Mouse (Mus musculus) urinary bladder, postnatal 25 days (tissue): ENCODE results near the gene Tiam1.

Experiments used
- DNase-seq: peaks from one replicate; pipeline ENCODE4 v3.0.0; 2022; ENCODE audit warnings: low spot score

The Tiam1 gene

GRCm38 (mm10) chr16:90143416-90143759 lies 181 bp downstream of the Tiam1 start:
- DNase-seq = no peak

GRCm38 (mm10) chr16:90142574-90143415 lies 774 bp downstream of the Tiam1 start:
- DNase-seq = peak; percentile 37

GRCm38 (mm10) chr16:90142247-90142573 lies 1.4 kb downstream of the Tiam1 start:
- no peak for DNase-seq

- no peak for DNase-seq
Observed at GRCm38 (mm10) chr16:90141556-90141955, 2.0 kb downstream of the Tiam1 start.

- DNase-seq = no peak
Observed at GRCm38 (mm10) chr16:90140571-90140970, 3.0 kb downstream of the Tiam1 start.

- DNase-seq = no peak
Observed at GRCm38 (mm10) chr16:90139696-90140095, 3.9 kb downstream of the Tiam1 start.

- DNase-seq = no peak
Observed at GRCm38 (mm10) chr16:90138151-90138550, 5.4 kb downstream of the Tiam1 start.

GRCm38 (mm10) chr16:90137175-90137574 lies 6.4 kb downstream of the Tiam1 start:
- DNase-seq = no peak

GRCm38 (mm10) chr16:90135580-90135979 lies 8.0 kb downstream of the Tiam1 start:
- DNase-seq = no peak

GRCm38 (mm10) chr16:90134351-90134750 lies 9.2 kb downstream of the Tiam1 start:
- no peak for DNase-seq

- DNase-seq = no peak
Observed at GRCm38 (mm10) chr16:90132816-90133215, 10.8 kb downstream of the Tiam1 start.

GRCm38 (mm10) chr16:90132331-90132730 lies 11.2 kb downstream of the Tiam1 start:
- no peak for DNase-seq

- DNase-seq = no peak
Observed at GRCm38 (mm10) chr16:90128817-90129587, 14.6 kb downstream of the Tiam1 start.

GRCm38 (mm10) chr16:90128361-90128760 lies 15.2 kb downstream of the Tiam1 start:
- DNase-seq = no peak

- DNase-seq = peak; percentile 26
Observed at GRCm38 (mm10) chr16:90125318-90126314, 18.0 kb downstream of the Tiam1 start.

GRCm38 (mm10) chr16:90123091-90123490 lies 20.5 kb downstream of the Tiam1 start:
- DNase-seq = no peak

GRCm38 (mm10) chr16:90122439-90122838 lies 21.1 kb downstream of the Tiam1 start:
- no peak for DNase-seq

GRCm38 (mm10) chr16:90121799-90122198 lies 21.8 kb downstream of the Tiam1 start:
- DNase-seq = no peak

GRCm38 (mm10) chr16:90119969-90120368 lies 23.6 kb downstream of the Tiam1 start:
- DNase-seq = no peak

GRCm38 (mm10) chr16:90116637-90117182 lies 26.9 kb downstream of the Tiam1 start:
- no peak for DNase-seq

GRCm38 (mm10) chr16:90112577-90113155 lies 30.9 kb downstream of the Tiam1 start:
- DNase-seq = no peak

GRCm38 (mm10) chr16:90109500-90109899 lies 34.1 kb downstream of the Tiam1 start:
- DNase-seq = no peak
